Mouse (Mus musculus) hindbrain, embryonic 16.5 days (tissue): Measurements from ENCODE around the gene Mrpl18. TPM values are rescaled to one million over a fixed set of nuclear protein-coding genes. Genes with fewer than 3 reads are reported as not detected.

Experiments used
- ATAC-seq: fragments of 200-750 bp; cut with Nextera tagmentation; 2 replicates; pipeline ENCODE4 v1.8.0; 2017; ENCODE audit warnings: moderate TSS enrichment, moderate library complexity
- H3K27ac ChIP-seq: fragments of 300-500 bp; sonication (generic); 2 replicates; pipeline ENCODE4 v1.5.1; 2014; ENCODE audit warnings: low read depth, mild to moderate bottlenecking, control low read depth, low read length, moderate library complexity
- H3K27me3 ChIP-seq: fragments of 300-500 bp; sonication (generic); replicated peaks from 2 replicates; pipeline ENCODE4 v1.6.1; 2014; ENCODE audit warnings: low read length; ENCODE audit not compliant: control insufficient read depth, insufficient read depth
- H3K36me3 ChIP-seq: fragments of 300-500 bp; sonication (generic); 2 replicates; pipeline ENCODE4 v1.6.1; 2014; ENCODE audit warnings: mild to moderate bottlenecking, low read length, moderate library complexity, mixed read lengths; ENCODE audit not compliant: control insufficient read depth, insufficient read depth
- H3K4me1 ChIP-seq: fragments of 300-500 bp; sonication (generic); 2 replicates; pipeline ENCODE4 v1.6.1; 2014; ENCODE audit warnings: low read depth, low read length; ENCODE audit not compliant: control insufficient read depth, insufficient read depth
- H3K4me2 ChIP-seq: fragments of 300-500 bp; sonication (generic); 2 replicates; pipeline ENCODE4 v1.6.1; 2014; ENCODE audit warnings: mild to moderate bottlenecking, low read length, control low read depth, moderate library complexity
- H3K4me3 ChIP-seq: fragments of 300-500 bp; sonication (generic); 2 replicates; pipeline ENCODE4 v1.5.1; 2014; ENCODE audit warnings: mild to moderate bottlenecking, low read length, control low read depth, moderate library complexity
- H3K9ac ChIP-seq: fragments of 300-500 bp; sonication (generic); 2 replicates; pipeline ENCODE4 v1.6.1; 2014; ENCODE audit warnings: low read depth, mild to moderate bottlenecking, control low read depth, low read length, moderate library complexity
- H3K9me3 ChIP-seq: fragments of 300-500 bp; sonication (generic); 2 replicates; pipeline ENCODE4 v1.6.1; 2014; ENCODE audit warnings: mild to moderate bottlenecking, low read length, moderate library complexity; ENCODE audit not compliant: control insufficient read depth
- WGBS: fragments of 180-500 bp; shearing (Covaris S2); extraction: QIAGEN DNeasy Blood & Tissue Kit; methylation state at CpG from one replicate; pipeline ENCODE4 v1.1.7; 2014; 5-methylcytosine and 5-hydroxymethylcytosine counted together
- polyA plus RNA-seq: library from polyadenylated mRNA; unstranded; fragments of >200 nt; fragmentation: Nextera tagmentation; extraction: Ambion mirVana; gene quantifications from 2 replicates; pipeline ENCODE4 v1.2.1, GENCODE M21; 2015

Mrpl18 gene
- polyA plus RNA-seq, 1 experiment from 2014 or later: 123 TPM

DNA sequence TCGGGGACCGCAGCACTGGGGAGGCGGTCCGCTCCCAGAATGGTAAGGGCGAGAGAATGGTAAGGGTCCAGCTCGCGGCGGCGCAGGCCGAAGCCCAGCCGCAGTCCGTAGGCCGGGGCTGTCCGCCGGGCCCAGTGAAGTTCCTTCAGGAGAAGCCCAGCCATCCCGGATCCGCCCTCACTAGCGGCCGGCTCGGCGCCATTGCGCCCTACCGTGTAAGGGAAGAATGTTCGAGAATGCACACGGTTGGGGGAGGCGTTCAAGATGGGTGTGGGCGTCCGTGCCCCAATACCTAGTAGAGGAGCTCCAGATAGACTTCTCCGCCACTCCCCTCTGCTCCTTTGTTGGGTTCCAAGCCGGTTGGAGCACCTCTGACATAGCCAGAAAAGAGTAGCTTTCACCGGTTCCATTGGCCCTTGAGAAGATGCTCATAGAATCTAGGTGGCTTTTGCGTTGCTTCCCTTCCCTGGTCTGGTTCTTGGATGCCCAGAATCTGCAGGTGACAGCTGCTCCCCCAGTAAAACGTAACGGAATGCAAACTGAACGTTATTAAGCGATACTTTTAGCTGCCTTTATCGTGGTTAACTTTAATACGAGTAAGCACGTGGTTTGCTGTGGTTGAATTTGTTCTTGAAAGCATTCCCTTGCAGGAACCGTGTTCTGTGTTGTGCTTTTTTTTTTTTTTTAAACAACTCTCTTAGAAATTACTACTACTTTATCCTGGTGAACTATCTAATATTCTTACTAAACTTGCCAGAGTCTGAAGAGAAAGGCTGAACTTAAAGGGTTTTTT is 639 bp upstream of the Mrpl18 start:
- Histone ChIP-seq H3K9me3 (no peaks in the 10 kb centered on the region), H3K4me3 (peak overlapping the region; percentile 84), H3K4me1 (peaks cover 12% of the 10 kb centered on the region), H3K36me3 (peaks cover 37% of the 10 kb centered on the region), H3K27me3 (no peaks in the 10 kb centered on the region), H3K27ac (peak overlapping the region; percentile 85), H3K4me2 (peak overlapping the region; percentile 90), H3K9ac (peak overlapping the region; percentile 92)
- under 1% methylated on average over 40 of the region's 40 CpGs for WGBS
- peak; percentile 61; the same call in 1 of the 2 replicates for ATAC-seq

DNA sequence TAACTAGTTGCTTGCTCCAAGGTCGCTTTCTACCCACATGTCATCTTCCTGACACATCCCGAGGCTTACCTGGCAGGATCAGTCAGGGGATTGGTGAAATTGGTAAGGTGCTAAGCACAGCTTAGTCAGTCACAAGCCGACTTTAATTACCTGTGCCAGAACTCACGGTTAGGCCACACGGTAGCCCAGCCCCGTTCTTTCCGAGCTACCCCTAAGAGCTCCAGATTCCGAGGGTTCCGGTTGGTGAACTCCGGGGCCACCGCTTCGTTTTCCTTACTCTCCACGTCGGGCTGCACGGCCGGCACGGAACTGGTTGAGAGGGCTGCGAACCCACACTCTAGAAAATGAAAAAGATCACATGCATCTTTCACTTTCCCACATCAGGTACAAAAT is 661 bp downstream of the Mrpl18 start, which contains the start of gene Tcp1:
Gene Tcp1 (plus strand): TSS at position 214 of the 393 bp plus-strand sequence.
- Histone ChIP-seq H3K27ac (peak within 1 kb of the TSS; percentile 85), H3K27me3 (no peaks in the 10 kb centered on the region), H3K9me3 (no peaks in the 10 kb centered on the region), H3K9ac (peak within 1 kb of the TSS; percentile 92), H3K4me2 (peak within 1 kb of the TSS; percentile 91), H3K4me1 (peaks cover 12% of the 10 kb centered on the region), H3K36me3 (peaks cover 35% of the 10 kb centered on the region), H3K4me3 (peak within 1 kb of the TSS; percentile 84)
- WGBS: 2% methylated on average over 18 of the region's 18 CpGs
- 0 out of 2 replicates have a peak, but pooled peaks have one; percentile 1 for ATAC-seq

DNA sequence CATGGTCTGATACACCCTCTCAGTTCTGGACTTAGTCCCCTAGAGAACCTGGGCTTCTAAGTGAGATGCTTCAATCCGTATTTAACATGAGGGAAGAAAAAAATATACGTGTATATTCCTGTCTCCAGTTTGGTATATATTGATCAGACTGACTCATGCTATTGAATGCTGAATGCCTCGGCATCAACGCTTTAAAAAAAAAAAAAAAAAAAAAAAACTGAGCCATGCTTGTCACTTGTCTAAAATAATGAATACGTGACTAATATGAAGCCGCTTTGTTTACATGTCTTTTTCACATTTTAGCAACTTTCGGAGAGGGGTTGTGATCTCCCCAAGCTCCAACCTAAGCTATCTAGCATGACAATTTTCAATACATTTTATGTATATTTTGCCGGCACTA is 5.8 kb downstream of the Mrpl18 start:
- no peak overlapping the region for H3K4me2 ChIP-seq
- H3K27me3 ChIP-seq: no peaks in the 10 kb centered on the region
- H3K9me3 ChIP-seq: no peaks in the 10 kb centered on the region
- H3K4me3 ChIP-seq: no peak overlapping the region
- ATAC-seq: no peak
- WGBS: 90% methylated on average over 8 of the region's 8 CpGs
- H3K9ac ChIP-seq: no peak overlapping the region
- H3K4me1 ChIP-seq: peaks cover 5% of the 10 kb centered on the region
- peaks cover 25% of the 10 kb centered on the region for H3K36me3 ChIP-seq
- no peak overlapping the region for H3K27ac ChIP-seq

DNA sequence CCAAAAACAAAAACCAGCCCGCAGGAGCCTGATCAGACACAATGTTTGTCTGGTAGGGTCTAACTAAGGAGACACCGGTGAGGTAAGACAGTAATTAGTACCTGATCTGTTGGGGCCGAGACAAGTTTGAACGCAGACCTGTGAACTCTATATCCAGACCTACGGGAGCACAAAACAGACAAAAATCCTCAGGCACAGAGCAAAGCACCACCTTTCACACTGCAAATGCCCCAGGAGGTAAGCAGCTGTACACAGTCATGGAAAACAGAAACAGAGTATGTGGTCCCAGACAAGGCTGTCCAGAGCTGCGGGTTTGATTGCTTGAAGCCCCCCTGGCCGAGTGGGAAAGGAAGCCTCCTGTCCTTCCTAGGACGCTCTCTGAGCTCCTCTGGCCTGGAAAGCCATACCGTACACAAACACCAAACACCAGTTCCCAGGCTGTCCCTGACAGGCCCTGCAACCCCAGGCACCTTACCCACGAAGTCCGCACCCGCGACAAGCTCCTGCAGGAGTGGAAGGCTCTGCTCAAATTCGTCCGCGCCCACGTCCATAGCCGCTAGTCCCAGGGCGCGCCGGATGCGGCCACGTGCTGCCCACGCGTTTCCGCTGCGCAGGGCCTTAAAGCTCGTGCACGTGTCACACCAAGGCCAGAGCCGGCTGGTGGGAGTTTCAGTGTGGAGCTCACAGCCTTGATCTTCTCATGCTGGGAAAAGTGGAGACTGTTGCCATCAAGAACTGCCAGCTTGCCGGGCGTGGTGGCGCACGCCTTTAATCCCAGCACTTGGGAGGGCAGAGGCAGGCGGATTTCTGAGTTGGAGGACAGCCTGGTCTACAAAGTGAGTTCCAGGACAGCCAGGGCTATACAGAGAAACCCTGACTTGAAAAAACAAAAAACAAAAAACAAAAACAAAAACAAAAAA is 6.5 kb downstream of the Mrpl18 start, which contains the start of gene Pnldc1:
Gene Pnldc1 (minus strand): TSS at position 870 of the 920 bp plus-strand sequence.
- no peak within 1 kb of the TSS for H3K4me2 ChIP-seq
- H3K4me1 ChIP-seq: no peaks in the 10 kb centered on the region
- H3K9ac ChIP-seq: no peak within 1 kb of the TSS
- H3K9me3 ChIP-seq: no peaks in the 10 kb centered on the region
- WGBS: 82% methylated on average over 35 of the region's 35 CpGs
- peaks cover 29% of the 10 kb centered on the region for H3K36me3 ChIP-seq
- ATAC-seq: no peak
- no peak within 1 kb of the TSS for H3K27ac ChIP-seq
- H3K27me3 ChIP-seq: no peaks in the 10 kb centered on the region
- H3K4me3 ChIP-seq: no peak within 1 kb of the TSS

DNA sequence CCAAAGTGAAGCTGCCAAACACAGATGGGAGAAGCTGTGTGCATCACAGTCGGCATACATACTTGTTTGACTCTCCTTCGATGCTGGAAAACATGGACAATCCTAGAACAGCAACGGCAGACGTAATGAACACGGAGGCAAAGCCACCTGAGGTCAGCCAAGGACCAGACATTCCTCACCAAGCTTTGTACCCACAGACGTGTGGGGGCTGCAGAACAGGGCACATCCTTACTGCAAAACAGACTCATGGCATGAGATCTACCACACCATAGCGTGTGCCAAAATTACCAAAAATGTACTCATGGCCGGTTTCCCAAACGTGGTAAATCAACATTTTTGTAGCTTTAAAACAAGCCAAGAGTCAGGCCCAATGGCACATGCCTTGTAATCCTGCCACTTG is 9.7 kb downstream of the Mrpl18 start:
- Histone ChIP-seq H3K36me3 (peaks cover 13% of the 10 kb centered on the region), H3K9ac (no peak overlapping the region), H3K9me3 (no peaks in the 10 kb centered on the region), H3K4me2 (no peak overlapping the region), H3K27me3 (no peaks in the 10 kb centered on the region), H3K27ac (no peak overlapping the region), H3K4me3 (no peak overlapping the region), H3K4me1 (no peaks in the 10 kb centered on the region)
- ATAC-seq: no peak
- whole genome bisulfite sequencing: 95% methylated on average over 9 of the region's 9 CpGs

DNA sequence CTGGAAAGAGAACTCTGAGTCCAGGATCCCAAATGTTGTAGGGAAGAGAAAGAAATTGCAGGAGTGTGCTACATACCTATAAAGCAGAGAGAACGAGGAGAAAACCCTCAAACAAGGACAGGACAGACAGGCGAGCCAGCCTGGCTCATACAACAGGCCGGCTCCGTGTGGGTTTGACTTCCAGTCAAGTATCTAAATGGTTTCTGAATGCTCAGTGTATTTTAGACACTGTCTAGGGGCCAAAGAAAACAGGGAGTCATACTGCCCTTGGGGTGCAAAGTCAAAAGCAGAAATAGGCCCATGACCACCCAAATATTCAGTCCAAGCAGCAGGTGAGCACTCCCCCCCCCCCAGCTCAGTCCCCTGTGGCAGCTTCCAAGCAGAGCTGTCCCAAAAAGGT is 10.3 kb downstream of the Mrpl18 start:
- 92% methylated on average over 4 of the region's 4 CpGs for WGBS
- H3K4me3 ChIP-seq: no peak overlapping the region
- no peaks in the 10 kb centered on the region for H3K9me3 ChIP-seq
- no peak overlapping the region for H3K4me2 ChIP-seq
- no peaks in the 10 kb centered on the region for H3K27me3 ChIP-seq
- ATAC-seq: no peak
- no peaks in the 10 kb centered on the region for H3K4me1 ChIP-seq
- H3K9ac ChIP-seq: no peak overlapping the region
- H3K36me3 ChIP-seq: peaks cover 11% of the 10 kb centered on the region
- H3K27ac ChIP-seq: no peak overlapping the region

DNA sequence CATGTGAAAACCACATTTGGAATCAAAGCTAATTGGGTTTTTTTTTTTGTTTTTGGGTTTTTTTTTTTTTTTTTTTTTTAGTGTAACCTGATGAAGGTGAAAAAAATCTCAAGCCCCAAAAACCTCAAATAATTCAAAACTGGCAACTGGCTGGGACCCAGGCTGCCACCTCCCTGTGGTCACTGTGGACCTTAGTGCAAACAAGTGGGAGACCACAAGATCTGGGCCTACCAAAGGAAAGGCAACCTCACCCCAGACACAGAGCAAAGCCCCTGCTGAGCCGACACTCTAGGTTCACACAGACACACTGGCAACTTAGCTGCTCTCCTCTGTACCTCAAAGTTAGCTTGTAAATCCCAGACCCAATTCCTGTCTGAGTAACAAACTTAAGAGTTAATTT is 11.8 kb downstream of the Mrpl18 start:
- H3K27ac ChIP-seq: no peak overlapping the region
- no peak overlapping the region for H3K4me3 ChIP-seq
- no peak overlapping the region for H3K9ac ChIP-seq
- H3K36me3 ChIP-seq: peaks cover 7% of the 10 kb centered on the region
- no peaks in the 10 kb centered on the region for H3K27me3 ChIP-seq
- H3K4me1 ChIP-seq: no peaks in the 10 kb centered on the region
- H3K4me2 ChIP-seq: no peak overlapping the region
- no peaks in the 10 kb centered on the region for H3K9me3 ChIP-seq
- 76% methylated on average over 1 of the region's 1 CpGs for WGBS
- no peak for ATAC-seq

DNA sequence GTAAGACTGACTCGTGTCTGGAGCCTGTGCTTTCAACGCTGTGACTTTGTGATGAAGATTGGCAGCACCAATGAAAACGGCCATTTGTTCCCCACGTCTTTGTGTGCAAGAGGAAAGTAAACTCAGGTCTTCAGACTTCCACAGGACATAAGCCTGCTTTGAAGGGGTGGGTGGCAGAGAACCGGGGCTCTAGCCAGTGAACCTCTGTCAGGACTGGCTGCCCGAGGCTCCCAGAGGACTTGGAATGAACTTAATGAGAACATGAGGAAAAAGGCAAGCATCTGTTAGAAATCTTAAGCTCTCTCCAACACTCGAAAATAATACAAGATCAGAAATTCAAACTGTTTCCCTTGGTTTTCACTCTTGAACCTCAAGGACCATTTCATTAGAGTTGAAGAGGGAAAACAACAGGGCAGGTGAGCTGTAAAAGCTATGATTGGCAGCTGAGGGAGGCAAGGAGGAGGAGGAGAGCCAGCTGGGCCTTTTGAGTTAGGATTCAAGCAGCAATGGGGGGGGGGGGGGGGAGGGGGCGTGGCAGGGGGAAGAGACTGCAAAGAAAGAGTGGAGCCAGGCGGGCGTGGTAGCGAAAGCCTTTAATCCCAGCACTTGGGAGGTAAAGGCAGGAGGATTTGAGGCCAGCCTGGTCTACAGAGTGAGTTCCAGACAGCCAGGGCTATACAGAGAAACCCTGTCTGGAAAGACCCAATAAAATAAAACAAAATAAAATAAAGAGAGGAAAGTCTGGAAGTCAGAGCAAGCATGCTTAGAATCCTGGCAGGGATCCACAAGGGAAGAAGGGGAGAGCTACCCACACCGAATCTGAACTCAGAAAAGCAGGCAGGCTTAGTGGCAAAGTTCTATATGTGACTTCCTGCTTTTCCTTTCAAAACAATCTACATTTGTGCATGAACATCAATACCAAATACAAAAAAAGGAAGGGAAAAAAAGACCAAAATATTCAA is 12.5 kb downstream of the Mrpl18 start:
- ATAC-seq: no peak
- Histone ChIP-seq H3K4me1 (no peaks in the 10 kb centered on the region), H3K9me3 (no peaks in the 10 kb centered on the region), H3K36me3 (peaks cover 7% of the 10 kb centered on the region), H3K4me2 (no peak overlapping the region), H3K4me3 (no peak overlapping the region), H3K27ac (no peak overlapping the region), H3K9ac (no peak overlapping the region), H3K27me3 (no peaks in the 10 kb centered on the region)
- 37% methylated on average over 11 of the region's 12 CpGs for WGBS
